Mouse (Mus musculus) T-cell, adult 66 days (primary cell): ENCODE measurements around the gene Pcnx. TPM values are rescaled to one million over a fixed set of nuclear protein-coding genes. Genes with fewer than 3 reads are reported as not detected.

Experiments
- total RNA-seq, 2 experiments: library from RNA; stranded (reverse); gene quantifications; 3 replicates in 1 of 2; 4 replicates in 1 of 2; pipeline ENCODE4 v1.2.4; 2023

Pcnx gene
- total RNA-seq = 10 to 100 TPM; 40.8 to 55.6 TPM

DNA sequence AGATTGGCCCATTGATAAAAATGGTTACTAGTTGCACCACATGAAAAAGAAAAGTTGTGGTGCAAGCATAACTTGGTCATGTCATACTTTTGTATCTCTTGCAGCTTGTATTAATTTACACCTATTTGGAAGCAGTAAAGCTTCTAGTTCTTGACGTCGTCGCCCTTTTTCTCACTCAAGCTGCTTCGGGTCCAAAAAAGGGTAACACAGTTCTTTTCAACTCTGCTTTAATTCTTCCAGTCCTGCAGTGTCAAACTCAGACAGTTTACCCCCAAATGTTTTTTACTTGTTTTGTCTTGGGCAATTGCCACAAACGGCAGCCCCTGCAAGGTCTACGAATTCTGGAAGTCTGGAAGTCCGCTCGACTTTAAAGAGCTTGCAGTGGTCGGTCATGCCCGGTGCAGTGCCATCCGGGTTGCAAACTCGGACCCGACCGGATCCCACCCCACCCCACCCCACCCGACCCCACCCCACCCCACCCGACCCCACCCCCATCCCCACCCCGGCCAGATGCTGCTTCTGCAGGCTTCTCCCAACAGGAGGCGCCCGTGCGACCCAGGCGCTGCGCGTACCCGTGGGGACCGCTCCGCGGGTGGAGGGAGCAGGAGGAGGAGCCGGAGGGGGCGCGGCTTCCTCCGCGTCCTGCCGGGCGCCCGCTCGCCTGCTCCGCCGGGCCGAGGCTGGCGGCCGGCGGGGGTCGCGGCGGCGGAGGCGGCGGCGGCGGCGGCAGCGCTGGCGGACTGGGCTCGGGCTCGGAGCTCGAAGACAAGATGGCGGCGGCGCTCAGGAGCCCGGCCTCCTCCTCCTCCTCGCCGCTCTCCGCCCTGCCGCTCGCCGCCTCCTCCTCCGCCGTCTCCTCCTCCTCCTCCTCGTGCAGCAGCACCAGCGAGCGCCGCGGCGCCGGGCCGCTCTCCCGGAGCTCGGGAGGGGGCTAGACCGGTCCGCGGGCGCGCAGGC lies at the start of gene Pcnx:
Gene Pcnx, plus strand, starts transcription at position 673 of the 957 bp plus-strand sequence.

Other genes with a start within 250 kb of the Pcnx start
- gene Ttc9, start 228.8 kb upstream of the Pcnx start, total RNA-seq = not detected
- gene Map3k9, start 78.8 kb upstream of the Pcnx start, total RNA-seq = 1 to 10 TPM; 5.2 to 7.1 TPM